Mouse (Mus musculus): ENCODE measurements around the gene Rabep1.
"Not testable (repeated sequence)": the region's sequence is repeated elsewhere in the genome, so short reads cannot be mapped to it uniquely, and the experiment has no call there.

The Rabep1 gene

GRCm38 (mm10) chr11:70898182-70898581 is 53.6 kb downstream of the Rabep1 start:
- not testable (repeated sequence) for DNase-seq

GRCm38 (mm10) chr11:70906681-70907080 is 62.1 kb downstream of the Rabep1 start:
- no peak for DNase-seq

GRCm38 (mm10) chr11:70911323-70911722 is 66.7 kb downstream of the Rabep1 start:
- DNase-seq = no peak

- no peak for DNase-seq
Observed at GRCm38 (mm10) chr11:70911920-70912319, 67.3 kb downstream of the Rabep1 start.

- DNase-seq = no peak
Observed at GRCm38 (mm10) chr11:70917896-70918295, 73.3 kb downstream of the Rabep1 start.

GRCm38 (mm10) chr11:70919524-70919923 is 74.9 kb downstream of the Rabep1 start:
- DNase-seq = no peak

GRCm38 (mm10) chr11:70931461-70931860 is 86.9 kb downstream of the Rabep1 start:
- DNase-seq = no peak

- peak; percentile 8 for DNase-seq
Observed at GRCm38 (mm10) chr11:70935316-70935715, 90.7 kb downstream of the Rabep1 start.

GRCm38 (mm10) chr11:70942596-70942995 is 98.0 kb downstream of the Rabep1 start:
- DNase-seq = no peak

- no peak for DNase-seq
Observed at GRCm38 (mm10) chr11:70943651-70944050, 99.1 kb downstream of the Rabep1 start.

- DNase-seq = no peak
Observed at GRCm38 (mm10) chr11:70944935-70945817, 100.6 kb downstream of the Rabep1 start.

- DNase-seq = no peak
Observed at GRCm38 (mm10) chr11:70954711-70955110, 110.1 kb downstream of the Rabep1 start.

- no peak for DNase-seq
Observed at GRCm38 (mm10) chr11:70960786-70961554, 116.4 kb downstream of the Rabep1 start.

GRCm38 (mm10) chr11:70964222-70964907 is 119.8 kb downstream of the Rabep1 start:
- no peak for DNase-seq

- DNase-seq = no peak
Observed at GRCm38 (mm10) chr11:70969271-70969794, 124.8 kb downstream of the Rabep1 start.

- DNase-seq = peak; percentile 91
Observed at GRCm38 (mm10) chr11:70969821-70970559, 125.4 kb downstream of the Rabep1 start, which contains the start of the genes Nup88 and Rpain. TSS of gene Nup88 (minus strand) at chr11:70969973. TSS of gene Rpain (plus strand) at chr11:70970213.

GRCm38 (mm10) chr11:70970560-70971540 is 126.3 kb downstream of the Rabep1 start:
- DNase-seq = no peak

GRCm38 (mm10) chr11:70972586-70972985 is 128.0 kb downstream of the Rabep1 start:
- no peak for DNase-seq

GRCm38 (mm10) chr11:70973947-70974346 is 129.4 kb downstream of the Rabep1 start:
- DNase-seq = peak; percentile 31

- no peak for DNase-seq
Observed at GRCm38 (mm10) chr11:70975193-70975592, 130.6 kb downstream of the Rabep1 start.

GRCm38 (mm10) chr11:70977293-70977692 is 132.7 kb downstream of the Rabep1 start:
- DNase-seq = no peak
